Mouse (Mus musculus) midbrain, embryonic 14.5 days (tissue): ENCODE data around the gene Abhd2. TPM values are rescaled to one million over a fixed set of nuclear protein-coding genes. Genes with fewer than 3 reads are reported as not detected.

Experiments used
- ATAC-seq: fragments of 200-750 bp; cut with Nextera tagmentation; 2 replicates; pipeline ENCODE4 v1.8.0; 2017; ENCODE audit warnings: moderate number of reproducible peaks, moderate library complexity; ENCODE audit not compliant: low FRiP score, low TSS enrichment
- DNase-seq: peaks from one replicate; pipeline ENCODE4 v3.0.0-alpha.2; 2015
- H3K27ac ChIP-seq: fragments of 300-500 bp; sonication (generic); replicated peaks from 2 replicates; pipeline ENCODE4 v1.5.1; 2014; ENCODE audit warnings: mild to moderate bottlenecking, low read depth, low read length, moderate library complexity
- H3K27me3 ChIP-seq: fragments of 300-500 bp; sonication (generic); 2 replicates; pipeline ENCODE4 v1.6.1; 2014; ENCODE audit warnings: low read length, control low read depth, mixed read lengths; ENCODE audit not compliant: control insufficient read depth, insufficient read depth
- H3K36me3 ChIP-seq: fragments of 300-500 bp; sonication (generic); 2 replicates; pipeline ENCODE4 v1.6.1; 2014; ENCODE audit warnings: low read length, control low read depth; ENCODE audit not compliant: control insufficient read depth, insufficient read depth
- H3K4me1 ChIP-seq: fragments of 300-500 bp; sonication (generic); 2 replicates; pipeline ENCODE4 v1.6.1; 2014; ENCODE audit warnings: mild to moderate bottlenecking, antibody characterized with exemption, low read length, control low read depth; ENCODE audit not compliant: control insufficient read depth, insufficient read depth
- H3K4me2 ChIP-seq: fragments of 300-500 bp; sonication (generic); 2 replicates; pipeline ENCODE4 v1.6.1; 2014; ENCODE audit warnings: mild to moderate bottlenecking, low read length, moderate library complexity
- H3K4me3 ChIP-seq: fragments of 300-500 bp; sonication (generic); replicated peaks from 2 replicates; pipeline ENCODE4 v1.5.1; 2014; ENCODE audit warnings: low read depth, low read length
- H3K9ac ChIP-seq: fragments of 300-500 bp; sonication (generic); replicated peaks from 2 replicates; pipeline ENCODE4 v1.6.1; 2014; ENCODE audit warnings: mild to moderate bottlenecking, low read length, moderate library complexity
- H3K9me3 ChIP-seq: fragments of 300-500 bp; sonication (generic); 2 replicates; pipeline ENCODE4 v1.6.1; 2016; ENCODE audit warnings: low read length, control low read depth, mixed read lengths; ENCODE audit not compliant: control insufficient read depth
- WGBS: fragments of 180-500 bp; shearing (Covaris S2); extraction: QIAGEN DNeasy Blood & Tissue Kit; methylation state at CpG from one replicate; pipeline ENCODE4 v1.1.7; 2014; 5-methylcytosine and 5-hydroxymethylcytosine counted together
- polyA plus RNA-seq: library from polyadenylated mRNA; unstranded; fragments of >200 nt; fragmentation: Nextera tagmentation; extraction: Ambion mirVana; gene quantifications from 2 replicates; pipeline ENCODE4 v1.2.1, GENCODE M21; 2014

The Abhd2 gene
- polyA plus RNA-seq, 1 experiment from 2014 or later, result 21.5 TPM

- no peak for ATAC-seq
- Histone ChIP-seq H3K36me3 (peaks cover 64% of the 10 kb centered on the region), H3K9me3 (no peaks in the 10 kb centered on the region)
Observed at GRCm38 (mm10) chr7:79360056-79360455, 87.1 kb downstream of the Abhd2 start.

GRCm38 (mm10) chr7:79362208-79362607 lies 89.2 kb downstream of the Abhd2 start:
- H3K27me3 ChIP-seq, result no peaks in the 10 kb centered on the region
- no peak overlapping the region for H3K4me2 ChIP-seq
- DNase-seq (peak; percentile 72), ATAC-seq (peak; percentile 77)
- peak overlapping the region; percentile 66 for H3K27ac ChIP-seq
- H3K4me3 ChIP-seq, result no peak overlapping the region
- H3K4me1 ChIP-seq, result no peaks in the 10 kb centered on the region
- H3K36me3 ChIP-seq, result peaks cover 54% of the 10 kb centered on the region
- 52% methylated on average over 8 of the region's 8 CpGs for WGBS
- no peak overlapping the region for H3K9ac ChIP-seq
- H3K9me3 ChIP-seq, result no peaks in the 10 kb centered on the region

More at GRCm38 (mm10) chr7:79360056-79360455, 87.1 kb downstream of the Abhd2 start:
- H3K27me3 ChIP-seq, result no peaks in the 10 kb centered on the region
- H3K4me3 ChIP-seq, result no peak overlapping the region
- H3K4me2 ChIP-seq, result no peak overlapping the region
- H3K27ac ChIP-seq, result no peak overlapping the region
- H3K9ac ChIP-seq, result no peak overlapping the region
- WGBS, result 73% methylated on average over 11 of the region's 11 CpGs
- no peaks in the 10 kb centered on the region for H3K4me1 ChIP-seq
- DNase-seq, result no peak

- 88% methylated on average over 7 of the region's 7 CpGs for WGBS
- peaks cover 48% of the 10 kb centered on the region for H3K36me3 ChIP-seq
- H3K9ac ChIP-seq, result no peak overlapping the region
- H3K27ac ChIP-seq, result peak overlapping the region; percentile 66
- DNase-seq (no peak), ATAC-seq (no peak)
- H3K4me1 ChIP-seq, result no peaks in the 10 kb centered on the region
- no peak overlapping the region for H3K4me2 ChIP-seq
- H3K27me3 ChIP-seq, result no peaks in the 10 kb centered on the region
- no peak overlapping the region for H3K4me3 ChIP-seq
- H3K9me3 ChIP-seq, result no peaks in the 10 kb centered on the region
Observed at GRCm38 (mm10) chr7:79362830-79363229, 89.8 kb downstream of the Abhd2 start.

- Histone ChIP-seq H3K27me3 (no peaks in the 10 kb centered on the region), H3K9ac (no peak overlapping the region), H3K27ac (0 out of 2 replicates have a peak overlapping the region, but pooled peaks have one; percentile 66), H3K4me1 (no peaks in the 10 kb centered on the region), H3K4me2 (no peak overlapping the region), H3K36me3 (peaks cover 42% of the 10 kb centered on the region), H3K4me3 (no peak overlapping the region), H3K9me3 (no peaks in the 10 kb centered on the region)
- no peak for DNase-seq
- 77% methylated on average over 8 of the region's 8 CpGs for WGBS
- no peak; the same call in 1 of the 2 replicates for ATAC-seq
Observed at GRCm38 (mm10) chr7:79363370-79364043, 90.5 kb downstream of the Abhd2 start.

DNA sequence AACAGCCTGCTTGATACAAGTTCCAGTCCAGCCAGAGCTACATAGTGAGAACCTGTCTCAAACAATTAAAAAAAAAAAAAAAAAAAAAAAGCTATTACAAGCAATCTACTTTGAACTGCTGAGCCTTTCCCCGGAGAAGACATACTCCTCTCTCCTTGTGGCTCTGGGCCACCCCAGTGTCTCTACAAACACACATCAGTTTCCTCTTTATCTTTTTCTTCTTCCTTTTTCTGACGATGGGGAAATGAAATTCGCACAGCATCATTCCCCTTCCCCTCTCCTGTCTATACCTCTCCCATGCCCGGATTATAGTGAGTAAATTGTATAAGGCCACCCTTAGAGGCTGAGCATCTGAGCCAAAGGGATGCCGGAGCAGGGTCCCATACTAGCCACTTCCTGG lies 95.7 kb downstream of the Abhd2 start:
- 0 out of 2 replicates have a peak, but pooled peaks cover 8% of the 10 kb centered on the region for H3K36me3 ChIP-seq
- ATAC-seq (no peak), DNase-seq (no peak)
- H3K9ac ChIP-seq, result no peak overlapping the region
- no peak overlapping the region for H3K4me2 ChIP-seq
- H3K27me3 ChIP-seq, result no peaks in the 10 kb centered on the region
- no peaks in the 10 kb centered on the region for H3K9me3 ChIP-seq
- 87% methylated on average over 5 of the region's 5 CpGs for WGBS
- H3K4me1 ChIP-seq, result no peaks in the 10 kb centered on the region
- no peak overlapping the region for H3K27ac ChIP-seq
- no peak overlapping the region for H3K4me3 ChIP-seq

GRCm38 (mm10) chr7:79369416-79369815 lies 96.4 kb downstream of the Abhd2 start:
- no peak overlapping the region for H3K4me3 ChIP-seq
- H3K4me1 ChIP-seq, result no peaks in the 10 kb centered on the region
- H3K36me3 ChIP-seq, result 0 out of 2 replicates have a peak, but pooled peaks cover 8% of the 10 kb centered on the region
- no peak overlapping the region for H3K9ac ChIP-seq
- no peak for ATAC-seq
- H3K27ac ChIP-seq, result no peak overlapping the region
- no peak overlapping the region for H3K4me2 ChIP-seq
- WGBS, result 36% methylated on average over 4 of the region's 4 CpGs
- no peak for DNase-seq
- H3K9me3 ChIP-seq, result no peaks in the 10 kb centered on the region
- no peaks in the 10 kb centered on the region for H3K27me3 ChIP-seq

DNA sequence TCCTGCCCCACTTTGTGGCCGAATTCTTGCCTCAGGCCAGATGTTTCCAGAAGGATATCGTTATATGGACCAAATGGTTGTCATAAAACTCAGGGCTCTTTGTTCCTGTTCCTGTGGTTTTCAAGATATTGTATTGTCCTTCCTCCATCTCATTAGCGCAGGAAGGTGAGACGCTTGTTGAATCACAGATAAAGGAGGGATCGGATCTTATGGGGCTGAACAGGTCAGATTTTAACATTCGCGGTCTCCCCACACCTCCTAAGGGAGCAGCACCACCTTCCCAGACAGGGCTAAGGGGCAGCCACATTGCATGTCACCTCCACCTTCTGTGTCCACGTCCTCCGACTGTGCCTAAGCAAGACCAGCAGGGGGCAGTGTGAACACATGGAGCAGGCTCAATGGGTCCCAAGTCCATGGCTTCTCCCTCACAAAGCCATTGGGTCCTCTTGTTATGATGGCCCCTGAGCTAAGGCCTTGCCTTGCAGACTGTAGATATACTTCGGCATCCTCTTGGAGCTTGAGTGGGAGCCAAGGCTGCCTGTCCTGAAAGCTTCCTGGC lies 98.4 kb downstream of the Abhd2 start:
- no peak overlapping the region for H3K4me2 ChIP-seq
- H3K27me3 ChIP-seq, result no peaks in the 10 kb centered on the region
- no peak overlapping the region for H3K9ac ChIP-seq
- H3K4me3 ChIP-seq, result no peak overlapping the region
- 48% methylated on average over 10 of the region's 10 CpGs for WGBS
- peak; percentile 57; the same call in 1 of the 2 replicates for ATAC-seq
- H3K4me1 ChIP-seq, result no peaks in the 10 kb centered on the region
- no peak overlapping the region for H3K27ac ChIP-seq
- H3K9me3 ChIP-seq, result no peaks in the 10 kb centered on the region
- H3K36me3 ChIP-seq, result no peaks in the 10 kb centered on the region
- peak; percentile 81 for DNase-seq

DNA sequence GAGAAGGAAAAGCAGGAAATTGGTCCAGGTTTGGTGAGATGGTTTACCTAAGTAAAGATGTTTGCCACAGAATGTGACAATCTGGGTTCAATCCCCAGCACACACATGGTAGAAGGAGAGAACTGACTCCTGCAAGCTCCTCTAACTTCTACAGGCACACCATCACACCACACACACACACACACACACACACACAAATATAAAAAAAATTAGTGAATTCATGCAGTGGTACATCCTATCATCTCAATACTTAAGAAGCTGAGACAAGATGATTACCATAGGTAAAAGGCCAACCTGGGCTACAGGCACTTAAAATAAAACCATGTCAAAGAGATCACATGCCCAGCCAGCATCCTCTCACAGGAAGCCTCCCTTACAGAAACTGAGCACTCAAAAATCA lies 101.0 kb downstream of the Abhd2 start:
- Histone ChIP-seq H3K27me3 (no peaks in the 10 kb centered on the region), H3K27ac (no peak overlapping the region), H3K4me3 (no peak overlapping the region), H3K4me2 (no peak overlapping the region), H3K9ac (no peak overlapping the region), H3K36me3 (no peaks in the 10 kb centered on the region), H3K9me3 (no peaks in the 10 kb centered on the region), H3K4me1 (no peaks in the 10 kb centered on the region)
- ATAC-seq (no peak), DNase-seq (no peak)

- Histone ChIP-seq H3K27ac (no peak overlapping the region), H3K4me3 (no peak overlapping the region), H3K27me3 (no peaks in the 10 kb centered on the region), H3K36me3 (no peaks in the 10 kb centered on the region), H3K9me3 (no peaks in the 10 kb centered on the region), H3K9ac (no peak overlapping the region), H3K4me2 (no peak overlapping the region), H3K4me1 (no peaks in the 10 kb centered on the region)
- ATAC-seq, result no peak
- 76% methylated on average over 5 of the region's 5 CpGs for WGBS
- DNase-seq, result no peak
Observed at GRCm38 (mm10) chr7:79375594-79375993, 102.6 kb downstream of the Abhd2 start.
